10 mouse cellular contexts compared by ENCODE assay signal in genomic region chr11:74834650-74835277, GRCm38 (mm10). TPM values are rescaled to one million over a fixed set of nuclear protein-coding genes. Genes with fewer than 3 reads are reported as not detected.
DNase-seq lines count a peak whose midpoint lies in the region; ATAC-seq and TF ChIP-seq lines count a peak whose summit lies in the region.
"Had no signal": no experiment of that assay in that cellular context is flagged by ENCODE, and none has a peak within 500 bp of the region (broad histone marks: within the 10 kb centered on the region; RNA-seq: fewer than 3 reads in every experiment).

No protein-coding gene starts in this region.

- H3K4me2 ChIP-seq in lung, embryonic 16.5 days (ENCODE audit: low read depth, low read length) = no peak overlapping the region
- no peak overlapping the region for H3K4me2 ChIP-seq in heart, embryonic 16.5 days (ENCODE audit: low read depth, low read length)

- intact Hi-C loops in gastrocnemius, adult 2 months (cut with DNase I) = loop anchor here (5.0 kb wide), 1 partner anchor 182 kb away; no protein-coding TSS in a partner anchor
- intact Hi-C loops in gastrocnemius, postnatal 14 days (cut with DNase I; ENCODE audit: low total_unique reads) = no loop called here
- intact Hi-C loops in left cerebral cortex, postnatal 4 days (cut with DNase I) = no loop called here

- no peaks in the 10 kb centered on the region for H3K9me3 ChIP-seq in lung, embryonic 16.5 days (ENCODE audit: control insufficient read depth, low read length)
- H3K9me3 ChIP-seq in heart, embryonic 16.5 days (replicated peaks; ENCODE audit: control insufficient read depth, low read length) = no peaks in the 10 kb centered on the region

- H3K4me1 ChIP-seq in lung, embryonic 16.5 days (replicated peaks; ENCODE audit: control insufficient read depth, insufficient read depth, low read length) = peaks cover 42% of the 10 kb centered on the region
- H3K4me1 ChIP-seq in heart, embryonic 16.5 days (ENCODE audit: control insufficient read depth, insufficient read depth, low read length) = peaks cover 40% of the 10 kb centered on the region
- peaks cover 21% of the 10 kb centered on the region for H3K4me1 ChIP-seq in small intestine, adult 2 months (ENCODE audit: control insufficient read depth, insufficient read depth, insufficient read length, low read length)

- ATAC-seq in lung, embryonic 16.5 days (ENCODE audit: low read depth) = no peak
- ATAC-seq in heart, embryonic 16.5 days (replicated peaks; ENCODE audit: extremely low read depth, insufficient read depth, low FRiP score) = no peak

- DNase-seq in gastrocnemius, adult 2 months = no peak
- DNase-seq in gastrocnemius, postnatal 14 days = no peak
- no peak for DNase-seq in lung, adult 18-20 months
- DNase-seq in right cerebral cortex, postnatal 10 days (ENCODE audit: low spot score in 2 of 2) = no peak
- no peak for DNase-seq in left cerebral cortex, postnatal 4 days
- DNase-seq: cerebellum, adult 11-12 months; gastrocnemius, postnatal 25 days had no signal

- H3K9ac ChIP-seq in lung, embryonic 16.5 days (ENCODE audit: low read length) = peak overlapping the region; percentile 1; the same call in 1 of the 2 replicates
- H3K9ac ChIP-seq in heart, embryonic 16.5 days (ENCODE audit: low read length) = no peak overlapping the region

- 44% methylated on average over 5 of the region's 5 CpGs for WGBS in lung, embryonic 16.5 days
- 39% methylated on average over 5 of the region's 5 CpGs for WGBS in heart, embryonic 16.5 days
- 40% methylated on average over 5 of the region's 5 CpGs for WGBS in small intestine, adult 2 months

- H3K4me3 ChIP-seq in gastrocnemius, adult 2 months = no peak overlapping the region
- no peak overlapping the region for H3K4me3 ChIP-seq in lung, embryonic 16.5 days (ENCODE audit: low read length)
- no peak overlapping the region for H3K4me3 ChIP-seq in heart, embryonic 16.5 days (ENCODE audit: low read length)
- no peak overlapping the region for H3K4me3 ChIP-seq in small intestine, adult 2 months (ENCODE audit: low read depth, low read length)

- TF ChIP-seq POLR2A in small intestine, adult 2 months (IDR thresholded peaks at IDR 0.05; ENCODE audit: low read depth, low read length) = no peak

- H3K36me3 ChIP-seq in lung, embryonic 16.5 days (ENCODE audit: control insufficient read depth, insufficient read depth, low read length) = no peaks in the 10 kb centered on the region
- H3K36me3 ChIP-seq in heart, embryonic 16.5 days (ENCODE audit: control insufficient read depth, insufficient read depth) = no peaks in the 10 kb centered on the region
- no peaks in the 10 kb centered on the region for H3K36me3 ChIP-seq in small intestine, adult 2 months (ENCODE audit: control insufficient read depth, insufficient read depth, low read length)

- peak overlapping the region; percentile 99 for H3K27ac ChIP-seq in gastrocnemius, adult 2 months
- peak overlapping the region; percentile 63 for H3K27ac ChIP-seq in lung, embryonic 16.5 days (ENCODE audit: low read length)
- H3K27ac ChIP-seq in heart, embryonic 16.5 days (ENCODE audit: low read length) = peak overlapping the region; percentile 99
- H3K27ac ChIP-seq in small intestine, adult 2 months (ENCODE audit: insufficient read depth, low read depth, low read length) = peak overlapping the region; percentile 20; the same call in 1 of the 2 replicates

- no peaks in the 10 kb centered on the region for H3K27me3 ChIP-seq in lung, embryonic 16.5 days (ENCODE audit: control insufficient read depth, insufficient read depth, low read depth, low read length)
- H3K27me3 ChIP-seq in heart, embryonic 16.5 days (ENCODE audit: control insufficient read depth, insufficient read depth, low read length) = no peaks in the 10 kb centered on the region
- no peaks in the 10 kb centered on the region for H3K27me3 ChIP-seq in small intestine, adult 2 months (ENCODE audit: control insufficient read depth, insufficient read depth, low read length)

- no peak for TF ChIP-seq CTCF in gastrocnemius, adult 2 months (IDR thresholded peaks at IDR 0.05)
- no peak for TF ChIP-seq CTCF in small intestine, adult 2 months (IDR thresholded peaks at IDR 0.05; ENCODE audit: extremely low read depth, insufficient read length, insufficient replicate concordance, low read depth, low read length)

RNA-seq across cellular contexts. Expression of gene Mnt, which starts 4.0 kb away (rescaled TPM):
- 10 to 100 TPM in 1 of 2 experiments, 1 to 10 TPM in 1; 6.1 to 11.6 TPM for total RNA-seq in gastrocnemius, adult 2 months (2021)
- 1 to 10 TPM; 5.4 to 6.1 TPM for total RNA-seq in gastrocnemius, postnatal 14 days (2021)
- 3.0 and 3.1 TPM in 2 replicates for polyA plus RNA-seq in lung, embryonic 16.5 days (2015; fragmentation: Nextera tagmentation; extraction: Ambion mirVana)
- polyA plus RNA-seq in heart, embryonic 16.5 days (2015; fragmentation: Nextera tagmentation; extraction: Ambion mirVana) = 3.0 and 3.3 TPM in 2 replicates
- polyA plus RNA-seq in small intestine, adult 2 months (2012; rRNA removed) = 9.5 and 23.6 TPM in 2 replicates
- total RNA-seq in left cerebral cortex, postnatal 4 days (2021) = 10 to 100 TPM; 36.7 to 36.8 TPM

Comparison
In these comparisons a context has a peak if more than half of its experiments do, and no peak if none do; other contexts are left out.
1. H3K27ac ChIP-seq: peak in every context shown above with its lines; median percentile 99 in gastrocnemius, adult 2 months; 99 in heart, embryonic 16.5 days; 63 in lung, embryonic 16.5 days; 20 in small intestine, adult 2 months.